Mouse (Mus musculus) lung, embryonic 16.5 days (tissue): ENCODE results near the gene Qtrt1. TPM values are rescaled to one million over a fixed set of nuclear protein-coding genes. Genes with fewer than 3 reads are reported as not detected.
"Not testable (repeated sequence)": the region's sequence is repeated elsewhere in the genome, so short reads cannot be mapped to it uniquely, and the experiment has no call there.

Experiments
- ATAC-seq: fragments of 200-750 bp; cut with Nextera tagmentation; 2 replicates; pipeline ENCODE4 v1.8.0; 2017; ENCODE audit warnings: low read depth, mild to moderate bottlenecking, moderate library complexity
- H3K27ac ChIP-seq: fragments of 300-500 bp; sonication (generic); 2 replicates; pipeline ENCODE4 v1.5.1; 2014; ENCODE audit warnings: mild to moderate bottlenecking, control low read depth, low read length
- H3K27me3 ChIP-seq: fragments of 300-500 bp; sonication (generic); 2 replicates; pipeline ENCODE4 v1.6.1; 2014; ENCODE audit warnings: low read depth, low read length, mixed read lengths; ENCODE audit not compliant: control insufficient read depth, insufficient read depth
- H3K36me3 ChIP-seq: fragments of 300-500 bp; sonication (generic); 2 replicates; pipeline ENCODE4 v1.6.1; 2014; ENCODE audit warnings: low read length; ENCODE audit not compliant: control insufficient read depth, insufficient read depth
- H3K4me1 ChIP-seq: fragments of 300-500 bp; sonication (generic); replicated peaks from 2 replicates; pipeline ENCODE4 v1.6.1; 2014; ENCODE audit warnings: low read length, mixed read lengths; ENCODE audit not compliant: control insufficient read depth, insufficient read depth
- H3K4me2 ChIP-seq: fragments of 300-500 bp; sonication (generic); 2 replicates; pipeline ENCODE4 v1.6.1; 2014; ENCODE audit warnings: low read depth, low read length, control low read depth
- H3K4me3 ChIP-seq: fragments of 300-500 bp; sonication (generic); 2 replicates; pipeline ENCODE4 v1.5.1; 2014; ENCODE audit warnings: mild to moderate bottlenecking, low read length, control low read depth
- H3K9ac ChIP-seq: fragments of 300-500 bp; sonication (generic); 2 replicates; pipeline ENCODE4 v1.6.1; 2014; ENCODE audit warnings: low read length, control low read depth
- H3K9me3 ChIP-seq: fragments of 300-500 bp; sonication (generic); 2 replicates; pipeline ENCODE4 v1.6.1; 2016; ENCODE audit warnings: low read length; ENCODE audit not compliant: control insufficient read depth
- WGBS: fragments of 180-500 bp; shearing (Covaris S2); extraction: QIAGEN DNeasy Blood & Tissue Kit; methylation state at CpG from one replicate; pipeline ENCODE4 v1.1.7; 2014; 5-methylcytosine and 5-hydroxymethylcytosine counted together
- polyA plus RNA-seq: library from polyadenylated mRNA; unstranded; fragments of >200 nt; fragmentation: Nextera tagmentation; extraction: Ambion mirVana; gene quantifications from 2 replicates; pipeline ENCODE4 v1.2.1, GENCODE M21; 2015

Gene Qtrt1
- polyA plus RNA-seq, 1 experiment from 2014 or later, result 37.5 TPM

GRCm38 (mm10) chr9:21463766-21464564 lies 52.3 kb downstream of the Qtrt1 start:
- peaks cover 6% of the 10 kb centered on the region; the same call in 1 of the 2 replicates for H3K4me1 ChIP-seq
- no peak for ATAC-seq
- 79% methylated on average over 3 of the region's 3 CpGs for WGBS
- peaks cover 12% of the 10 kb centered on the region for H3K36me3 ChIP-seq
- no peak overlapping the region for H3K9ac ChIP-seq
- no peak overlapping the region for H3K4me2 ChIP-seq
- no peaks in the 10 kb centered on the region for H3K27me3 ChIP-seq
- peak overlapping the region; percentile 3; the same call in 1 of the 2 replicates for H3K27ac ChIP-seq
- H3K4me3 ChIP-seq, result no peak overlapping the region
- H3K9me3 ChIP-seq, result no peaks in the 10 kb centered on the region

DNA sequence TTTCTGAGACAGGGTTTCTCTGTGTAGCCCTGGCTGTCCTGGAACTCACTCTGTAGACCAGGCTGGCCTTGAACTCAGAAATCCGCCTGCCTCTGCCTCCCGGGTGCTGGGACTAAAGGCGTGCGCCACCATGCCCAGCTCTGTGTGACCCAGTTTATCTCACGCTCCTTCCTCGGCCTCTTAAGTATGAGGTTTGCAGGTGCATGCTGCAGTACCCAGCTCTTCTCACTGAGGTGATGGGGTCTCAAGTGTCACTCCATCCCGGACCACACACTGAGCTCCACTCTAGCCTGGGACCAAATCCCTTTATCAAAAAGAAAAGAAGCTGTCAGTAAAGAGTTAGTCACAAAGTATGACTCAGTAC lies 52.9 kb downstream of the Qtrt1 start:
- peaks cover 16% of the 10 kb centered on the region for H3K36me3 ChIP-seq
- 83% methylated on average over 7 of the region's 7 CpGs for WGBS
- H3K4me3 ChIP-seq, H3K4me1 ChIP-seq, H3K9ac ChIP-seq, ATAC-seq, H3K9me3 ChIP-seq, H3K4me2 ChIP-seq, H3K27me3 ChIP-seq, H3K27ac ChIP-seq: not testable (repeated sequence)

DNA sequence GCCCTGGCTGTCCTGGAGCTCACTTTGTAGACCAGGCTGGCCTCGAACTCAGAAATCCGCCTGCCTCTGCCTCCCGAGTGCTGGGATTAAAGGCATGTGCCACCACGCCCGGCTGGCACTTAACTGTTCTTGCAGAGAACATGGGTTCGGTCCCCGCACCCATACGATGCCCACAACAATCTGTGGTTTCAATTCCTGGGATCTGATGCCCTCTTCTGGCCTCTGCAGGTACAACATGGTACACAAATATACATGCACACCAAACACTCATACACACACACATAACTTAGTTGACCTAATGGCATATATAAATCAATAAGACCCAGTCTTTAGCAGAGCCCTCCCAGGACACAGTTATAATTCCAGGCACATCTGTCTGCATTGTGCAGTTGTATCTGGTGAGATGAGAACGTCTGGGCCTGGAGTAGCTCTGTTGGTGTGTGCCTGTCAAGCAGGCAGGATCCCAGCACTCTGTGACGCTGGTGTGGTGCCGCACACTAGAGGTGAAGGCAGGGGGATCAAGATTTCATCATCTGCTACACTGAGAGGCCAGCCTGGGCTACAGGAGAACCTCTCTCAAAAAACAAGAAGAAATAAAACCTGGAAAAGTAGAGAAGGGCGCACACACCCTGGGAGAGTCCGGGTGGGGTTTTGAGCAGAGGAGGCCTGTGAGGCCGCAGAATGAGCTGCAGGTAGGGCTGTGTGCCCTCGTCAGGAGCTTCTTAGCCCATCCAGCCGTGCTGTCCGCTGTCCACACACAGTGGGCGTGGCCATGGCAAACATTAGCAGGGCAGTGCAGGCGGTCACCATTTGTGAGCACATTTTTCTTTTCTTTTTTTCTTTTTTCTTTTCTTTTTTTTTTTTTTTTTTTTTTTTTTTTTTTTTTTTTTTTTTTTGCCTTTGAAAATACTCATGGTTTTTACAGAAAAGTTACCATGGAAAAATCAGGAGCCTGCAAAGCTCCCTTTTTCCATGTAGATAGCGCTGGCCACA lies 57.7 kb downstream of the Qtrt1 start:
- peaks cover 23% of the 10 kb centered on the region for H3K36me3 ChIP-seq

More for the DNA sequence above, 57.7 kb downstream of the Qtrt1 start:
- peak; percentile 45; the same call in 1 of the 2 replicates for ATAC-seq
- Histone ChIP-seq H3K9ac (no peak overlapping the region), H3K4me2 (no peak overlapping the region), H3K9me3 (no peaks in the 10 kb centered on the region), H3K27me3 (no peaks in the 10 kb centered on the region), H3K4me1 (no peaks in the 10 kb centered on the region), H3K27ac (no peak overlapping the region), H3K4me3 (no peak overlapping the region)
- WGBS, result 80% methylated on average over 19 of the region's 20 CpGs

Other genes with a start within 250 kb of the Qtrt1 start
- 9.7 and 11.0 TPM in 2 replicates for gene Pde4a, start 246.1 kb upstream of the Qtrt1 start, polyA plus RNA-seq
- gene Keap1, start 172.5 kb upstream of the Qtrt1 start, polyA plus RNA-seq, result 60.4 and 61.3 TPM in 2 replicates
- gene S1pr5, start 163.4 kb upstream of the Qtrt1 start, polyA plus RNA-seq, result 0.11 and 0.21 TPM in 2 replicates
- gene Atg4d, start 146.5 kb upstream of the Qtrt1 start, polyA plus RNA-seq, result 39.9 and 42.3 TPM in 2 replicates
- 15.8 and 16.7 TPM in 2 replicates for gene Kri1, start 123.9 kb upstream of the Qtrt1 start, polyA plus RNA-seq
- gene Cdkn2d, start 120.4 kb upstream of the Qtrt1 start, polyA plus RNA-seq, result 57.7 TPM in 2 replicates
- gene Ap1m2, start 99.5 kb upstream of the Qtrt1 start, polyA plus RNA-seq, result 50.0 and 53.2 TPM in 2 replicates
- 178 and 186 TPM in 2 replicates for gene Slc44a2, start 91.1 kb upstream of the Qtrt1 start, polyA plus RNA-seq
- gene Ilf3, start 44.0 kb upstream of the Qtrt1 start, polyA plus RNA-seq, result 160 and 168 TPM in 2 replicates
- 77.5 and 78.2 TPM in 2 replicates for gene Dnm2, start 13.1 kb downstream of the Qtrt1 start, polyA plus RNA-seq
- gene Tmed1, start 98.4 kb downstream of the Qtrt1 start, polyA plus RNA-seq, result 115 and 118 TPM in 2 replicates
- 3.9 and 4.0 TPM in 2 replicates for gene AB124611, start 114.3 kb downstream of the Qtrt1 start, polyA plus RNA-seq
- 17.1 and 20.8 TPM in 2 replicates for gene Carm1, start 135.1 kb downstream of the Qtrt1 start, polyA plus RNA-seq
- gene Timm29, start 180.9 kb downstream of the Qtrt1 start, polyA plus RNA-seq, result 22.2 and 24.2 TPM in 2 replicates
- gene Yipf2, start 181.0 kb downstream of the Qtrt1 start, polyA plus RNA-seq, result 30.0 and 38.8 TPM in 2 replicates
- 68.3 and 74.0 TPM in 2 replicates for gene Smarca4, start 204.3 kb downstream of the Qtrt1 start, polyA plus RNA-seq